Mouse (Mus musculus): ENCODE results near the gene Sipa1l1. TPM values are rescaled to one million over a fixed set of nuclear protein-coding genes. Genes with fewer than 3 reads are reported as not detected.

Sipa1l1 gene
- 16.7 and 17.2 TPM in 2 replicates for polyA plus RNA-seq (2012; ENCODE audit: insufficient read depth, insufficient read length, missing spikeins)

DNA sequence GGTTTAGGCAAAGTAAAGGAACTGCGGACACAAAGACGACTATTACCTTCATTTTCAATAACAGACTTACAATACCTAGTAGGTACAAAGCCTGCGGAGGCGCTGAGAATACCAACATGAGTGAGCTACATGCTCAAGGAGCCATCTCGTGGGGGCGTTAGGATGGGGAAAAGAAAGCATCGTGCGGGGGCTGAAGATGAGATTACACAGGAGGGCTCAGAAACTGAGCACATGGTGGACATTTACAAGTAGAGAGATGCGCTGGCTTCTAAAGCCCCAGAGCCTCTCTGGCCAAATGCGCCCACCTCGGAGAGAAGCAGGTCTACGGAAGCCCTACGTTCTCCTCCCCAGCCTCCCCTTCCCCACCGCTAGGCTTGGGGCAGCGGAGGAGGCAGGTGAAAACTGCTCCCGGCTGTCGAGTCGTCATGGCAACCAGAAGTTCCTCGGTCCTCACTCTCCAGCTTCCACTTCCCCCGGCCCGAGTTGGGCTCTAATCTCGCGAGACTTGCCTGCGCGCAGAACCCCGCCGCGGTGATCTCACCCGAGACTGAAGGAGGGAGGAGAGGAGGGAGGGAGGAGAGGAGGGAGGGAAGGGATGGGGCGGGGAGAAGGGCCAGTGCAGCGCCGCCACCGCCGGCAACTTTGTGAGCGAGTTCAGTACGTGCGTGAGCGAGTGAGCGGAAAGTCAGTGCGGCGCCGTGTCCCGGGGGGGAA, at the start of gene Sipa1l1:
Gene Sipa1l1, plus strand, starts transcription at position 501 of the 714 bp plus-strand sequence.
- Histone ChIP-seq H3K27ac (ENCODE audit: insufficient read depth, low read depth, low read length) (peak within 1 kb of the TSS; percentile 7; the same call in 1 of the 2 replicates), H3K4me1 (ENCODE audit: control insufficient read depth, insufficient read depth, low read length) (peaks cover 6% of the 10 kb centered on the region; the same call in 1 of the 2 replicates), H3K4me3 (ENCODE audit: insufficient read depth, low read length) (peak within 1 kb of the TSS; percentile 97)
- no peak for TF ChIP-seq POLR2A (IDR thresholded peaks at IDR 0.05; ENCODE audit: borderline replicate concordance, low read depth, low read length)
- TF ChIP-seq CTCF (IDR thresholded peaks at IDR 0.05; ENCODE audit: low read depth, low read length): no peak

DNA sequence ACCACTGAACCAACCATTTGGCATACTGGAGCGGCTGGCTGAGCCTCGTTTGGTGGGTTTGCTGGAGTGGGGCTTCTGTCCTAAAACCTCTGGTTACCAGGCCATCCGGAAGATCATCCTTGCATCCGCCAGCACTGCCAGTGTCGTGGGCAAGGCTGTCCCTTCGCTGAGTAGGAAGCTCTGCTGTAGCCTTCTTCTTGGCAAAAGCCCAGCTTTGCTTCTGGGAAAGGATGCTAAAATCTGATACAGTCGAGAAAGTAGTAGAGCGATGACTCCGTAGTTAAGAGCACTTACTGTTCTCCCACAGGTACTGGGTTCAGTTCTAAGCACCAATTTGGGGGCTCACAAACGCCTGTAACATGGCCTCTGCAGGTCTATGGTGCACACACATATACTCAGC, 47.2 kb upstream of the Sipa1l1 start:
- Histone ChIP-seq H3K4me3 (ENCODE audit: insufficient read depth, low read length) (peak overlapping the region; percentile 8; the same call in 1 of the 2 replicates), H3K27ac (ENCODE audit: insufficient read depth, low read depth, low read length) (peak overlapping the region; percentile 50), H3K4me1 (ENCODE audit: control insufficient read depth, insufficient read depth, low read length) (peaks cover 30% of the 10 kb centered on the region)
- no peak for TF ChIP-seq POLR2A (IDR thresholded peaks at IDR 0.05; ENCODE audit: borderline replicate concordance, low read depth, low read length)
- no peak for TF ChIP-seq CTCF (IDR thresholded peaks at IDR 0.05; ENCODE audit: low read depth, low read length)

DNA sequence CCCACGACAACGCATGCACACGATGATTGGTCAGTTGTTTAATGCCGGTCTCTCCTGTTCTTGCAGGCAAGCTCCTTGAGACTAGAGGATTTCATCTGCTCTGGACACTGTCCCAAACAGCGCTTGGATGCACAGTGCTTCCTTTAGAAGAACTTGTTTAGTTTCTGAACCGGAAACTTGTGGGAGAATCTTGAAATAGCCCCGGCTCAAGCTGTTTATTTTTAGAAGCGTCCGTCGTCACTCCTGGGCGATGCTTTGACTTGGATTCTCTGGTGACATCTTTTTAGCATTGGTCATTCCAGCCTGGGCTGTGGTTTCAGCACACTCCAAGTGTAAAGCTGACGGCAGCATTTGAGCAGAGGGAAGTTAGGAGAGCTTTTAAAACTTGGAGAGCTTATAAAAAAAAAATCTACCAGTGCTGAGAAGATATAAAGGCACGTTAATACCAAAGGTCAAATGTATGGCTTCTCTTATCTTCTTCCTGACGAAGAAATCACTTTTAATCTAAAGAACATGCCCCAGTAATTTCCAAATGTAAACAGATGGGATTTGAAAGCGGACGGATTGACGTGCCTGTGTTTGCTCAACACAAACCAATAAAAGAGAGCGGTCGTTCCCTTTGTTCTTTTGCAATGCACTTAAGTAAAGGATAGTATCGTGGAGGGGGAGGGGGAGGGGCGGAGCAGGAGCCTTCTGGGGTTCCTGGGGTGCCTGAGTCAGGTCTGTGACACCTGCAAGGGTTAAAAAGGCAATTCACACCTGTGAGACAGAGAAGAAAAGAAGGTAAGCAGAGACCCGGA, 46.5 kb upstream of the Sipa1l1 start:
- TF ChIP-seq POLR2A (IDR thresholded peaks at IDR 0.05; ENCODE audit: borderline replicate concordance, low read depth, low read length) (no peak), CTCF (IDR thresholded peaks at IDR 0.05; ENCODE audit: low read depth, low read length) (no peak)
- Histone ChIP-seq H3K27ac (ENCODE audit: insufficient read depth, low read depth, low read length) (peak overlapping the region; percentile 63), H3K4me1 (ENCODE audit: control insufficient read depth, insufficient read depth, low read length) (peaks cover 30% of the 10 kb centered on the region), H3K4me3 (ENCODE audit: insufficient read depth, low read length) (peak overlapping the region; percentile 42; the same call in 1 of the 2 replicates)

GRCm38 (mm10) chr12:82126796-82127195, 42.3 kb upstream of the Sipa1l1 start:
- H3K4me1 ChIP-seq (ENCODE audit: control insufficient read depth, insufficient read depth, low read length): peaks cover 15% of the 10 kb centered on the region
- H3K27ac ChIP-seq (ENCODE audit: insufficient read depth, low read depth, low read length): no peak overlapping the region
- TF ChIP-seq POLR2A (IDR thresholded peaks at IDR 0.05; ENCODE audit: borderline replicate concordance, low read depth, low read length) (no peak), CTCF (IDR thresholded peaks at IDR 0.05; ENCODE audit: low read depth, low read length) (no peak)
- no peak overlapping the region for H3K4me3 ChIP-seq (ENCODE audit: insufficient read depth, low read length)

DNA sequence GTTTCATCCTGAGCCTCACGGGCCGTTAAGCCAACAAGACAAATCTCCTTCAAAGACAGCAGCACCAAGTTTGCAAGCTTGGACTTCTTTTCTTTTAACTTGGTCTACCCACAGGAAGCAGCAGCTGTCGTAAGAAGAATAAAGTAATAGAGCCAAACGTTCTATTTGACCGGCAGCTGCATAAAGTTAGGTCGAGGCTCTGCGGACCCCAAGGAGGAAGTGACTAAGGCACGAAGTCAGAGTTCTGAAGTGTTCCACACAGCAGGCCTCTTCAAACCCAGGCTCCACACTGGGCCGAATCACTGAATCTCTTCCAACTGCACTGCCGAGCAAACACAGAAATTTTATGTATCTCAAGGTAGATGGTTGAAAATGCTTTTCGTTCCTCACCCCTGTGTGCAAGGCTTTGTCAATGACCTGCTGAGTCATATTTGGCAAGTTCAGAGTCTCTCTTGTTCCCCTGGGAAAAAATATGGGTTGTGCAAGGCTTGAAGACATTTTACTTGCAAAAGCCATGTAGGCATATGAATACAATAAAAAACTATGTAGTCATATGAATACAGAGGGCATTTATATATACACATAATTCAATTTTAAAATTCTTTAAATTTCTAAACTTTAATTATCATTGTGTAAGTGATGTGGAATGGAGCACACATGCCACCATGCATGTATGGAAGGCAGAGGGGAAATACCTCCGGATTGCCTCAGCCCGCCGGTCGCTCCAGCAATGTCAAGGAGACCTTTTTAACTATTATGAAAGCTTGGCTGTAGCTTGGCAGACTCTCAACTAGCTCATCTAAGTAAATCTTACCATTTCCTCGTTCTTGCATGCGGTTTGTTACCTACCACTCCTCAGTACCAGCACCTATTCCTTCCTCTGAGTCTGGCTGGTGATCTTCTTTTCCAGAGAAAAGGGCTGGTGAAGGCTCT, 29.6 kb upstream of the Sipa1l1 start:
- Histone ChIP-seq H3K4me3 (ENCODE audit: insufficient read depth, low read length) (no peak overlapping the region), H3K27ac (ENCODE audit: insufficient read depth, low read depth, low read length) (no peak overlapping the region), H3K4me1 (ENCODE audit: control insufficient read depth, insufficient read depth, low read length) (peaks cover 6% of the 10 kb centered on the region; the same call in 1 of the 2 replicates)
- TF ChIP-seq POLR2A (IDR thresholded peaks at IDR 0.05; ENCODE audit: borderline replicate concordance, low read depth, low read length) (no peak), CTCF (IDR thresholded peaks at IDR 0.05; ENCODE audit: low read depth, low read length) (no peak)

GRCm38 (mm10) chr12:82143371-82143770, 25.7 kb upstream of the Sipa1l1 start:
- Histone ChIP-seq H3K4me1 (ENCODE audit: control insufficient read depth, insufficient read depth, low read length) (peaks cover 6% of the 10 kb centered on the region; the same call in 1 of the 2 replicates), H3K4me3 (ENCODE audit: insufficient read depth, low read length) (no peak overlapping the region), H3K27ac (ENCODE audit: insufficient read depth, low read depth, low read length) (no peak overlapping the region)
- TF ChIP-seq CTCF (IDR thresholded peaks at IDR 0.05; ENCODE audit: low read depth, low read length): no peak
- no peak for TF ChIP-seq POLR2A (IDR thresholded peaks at IDR 0.05; ENCODE audit: borderline replicate concordance, low read depth, low read length)

DNA sequence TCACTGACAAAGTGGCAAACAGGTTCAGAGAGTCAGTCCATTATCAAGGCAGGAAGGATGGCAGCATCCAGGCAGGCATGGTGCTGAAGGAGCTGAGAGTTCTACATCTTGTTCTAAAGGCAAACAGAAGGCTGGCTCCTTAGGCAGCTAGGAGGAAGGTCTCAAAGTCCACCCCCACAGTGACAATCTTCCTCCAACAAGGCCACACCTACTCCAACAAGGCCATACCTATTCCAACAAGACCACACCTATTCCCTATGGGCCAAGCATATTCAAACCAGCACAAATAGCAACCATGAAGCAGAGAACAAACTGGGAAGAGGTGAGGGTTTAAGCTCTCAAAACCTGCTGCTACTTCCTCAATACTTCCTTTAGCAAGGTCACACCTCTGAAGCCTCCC, 23.9 kb upstream of the Sipa1l1 start:
- no peak for TF ChIP-seq CTCF (IDR thresholded peaks at IDR 0.05; ENCODE audit: low read depth, low read length)
- no peak for TF ChIP-seq POLR2A (IDR thresholded peaks at IDR 0.05; ENCODE audit: borderline replicate concordance, low read depth, low read length)
- Histone ChIP-seq H3K4me1 (ENCODE audit: control insufficient read depth, insufficient read depth, low read length) (no peaks in the 10 kb centered on the region), H3K4me3 (ENCODE audit: insufficient read depth, low read length) (no peak overlapping the region), H3K27ac (ENCODE audit: insufficient read depth, low read depth, low read length) (no peak overlapping the region)

- TF ChIP-seq CTCF (IDR thresholded peaks at IDR 0.05; ENCODE audit: low read depth, low read length) (no peak), POLR2A (IDR thresholded peaks at IDR 0.05; ENCODE audit: borderline replicate concordance, low read depth, low read length) (no peak)
- Histone ChIP-seq H3K27ac (ENCODE audit: insufficient read depth, low read depth, low read length) (no peak overlapping the region), H3K4me3 (ENCODE audit: insufficient read depth, low read length) (no peak overlapping the region), H3K4me1 (ENCODE audit: control insufficient read depth, insufficient read depth, low read length) (peaks cover 16% of the 10 kb centered on the region)
Observed at GRCm38 (mm10) chr12:82147021-82147693, 22.0 kb upstream of the Sipa1l1 start.

Data from bone marrow macrophage, adult 2 months (primary cell).